In genomic region chr14:24926086-24927048, GRCm38 (mm10) we compare ENCODE assay signal across 15 mouse cellular contexts.
DNase-seq lines count a peak whose midpoint lies in the region; ATAC-seq and TF ChIP-seq lines count a peak whose summit lies in the region.
"Had no signal": no experiment of that assay in that cellular context is flagged by ENCODE, and none has a peak within 500 bp of the region (broad histone marks: within the 10 kb centered on the region; RNA-seq: fewer than 3 reads in every experiment).

No protein-coding gene starts in this region.

- peak; percentile 11 to 38 for DNase-seq in left cerebral cortex, postnatal 10 days (ENCODE audit: extremely low spot score in 1 of 2, low spot score in 2 of 2)
- no peak for DNase-seq in left cerebral cortex, adult 9 months (ENCODE audit: low spot score in 2 of 2)
- peak; percentile 14 for DNase-seq in brain, adult 2 months (ENCODE audit: low read depth, low spot score)
- DNase-seq in limb, embryonic 10.5 days (ENCODE audit: low spot score), result no peak
- no peak for DNase-seq in gastrocnemius, adult 8-10 months (ENCODE audit: low spot score in 2 of 2)
- DNase-seq in left cerebral cortex, adult 2 months (ENCODE audit: extremely low spot score in 1 of 2, low spot score in 2 of 2), result no peak
- DNase-seq: cerebellum, postnatal 36 days; gastrocnemius, postnatal 25 days; lung, postnatal 4 days; right cerebral cortex, postnatal 14 days; thymus, postnatal 4 days had no signal

- H3K9ac ChIP-seq in neural tube, embryonic 14.5 days (replicated peaks; ENCODE audit: low read depth, low read length), result peak overlapping the region; percentile 7; the same call in 1 of the 2 replicates
- H3K9ac ChIP-seq: heart, embryonic 13.5 days; liver, embryonic 15.5 days had no signal

- H3K27ac ChIP-seq in limb, embryonic 10.5 days, result peak overlapping the region; percentile 74
- peak overlapping the region; percentile 40; the same call in 1 of the 2 replicates for H3K27ac ChIP-seq in neural tube, embryonic 14.5 days (ENCODE audit: low read depth, low read length)
- H3K27ac ChIP-seq in left cerebral cortex, adult 2 months, result no peak overlapping the region
- H3K27ac ChIP-seq: heart, embryonic 13.5 days; liver, embryonic 15.5 days had no signal

- no peak for TF ChIP-seq CTCF in left cerebral cortex, adult 2 months (IDR thresholded peaks at IDR 0.05)

- ATAC-seq in neural tube, embryonic 14.5 days (ENCODE audit: low read depth), result no peak
- ATAC-seq: activated CD4-positive, CD25-positive, alpha-beta regulatory T cell, adult 4 months had no signal

- peaks cover 48% of the 10 kb centered on the region for H3K4me1 ChIP-seq in limb, embryonic 10.5 days
- peaks cover 9% of the 10 kb centered on the region; the same call in 1 of the 2 replicates for H3K4me1 ChIP-seq in neural tube, embryonic 14.5 days (ENCODE audit: control insufficient read depth, insufficient read depth, low read length)
- H3K4me1 ChIP-seq: liver, embryonic 15.5 days had no signal

- WGBS in limb, embryonic 10.5 days, result 49% methylated on average over 11 of the region's 11 CpGs
- 31% methylated on average over 11 of the region's 11 CpGs for WGBS in neural tube, embryonic 14.5 days

- intact Hi-C loops in left cerebral cortex, postnatal 10 days (cut with DNase I), result no loop called here
- intact Hi-C loops in left cerebral cortex, adult 2 months (cut with DNase I), result no loop called here

- H3K36me3 ChIP-seq in limb, embryonic 10.5 days, result no peaks in the 10 kb centered on the region
- no peaks in the 10 kb centered on the region for H3K36me3 ChIP-seq in neural tube, embryonic 14.5 days (ENCODE audit: control insufficient read depth, insufficient read depth, low read length)
- H3K36me3 ChIP-seq: heart, embryonic 13.5 days; liver, embryonic 15.5 days had no signal

- H3K27me3 ChIP-seq in limb, embryonic 10.5 days (ENCODE audit: low read depth, poor library complexity, severe bottlenecking), result no peaks in the 10 kb centered on the region
- no peaks in the 10 kb centered on the region for H3K27me3 ChIP-seq in neural tube, embryonic 14.5 days (ENCODE audit: control insufficient read depth, insufficient read depth, low read length)
- H3K27me3 ChIP-seq: heart, embryonic 13.5 days; liver, embryonic 15.5 days had no signal

- no peak overlapping the region for H3K4me3 ChIP-seq in limb, embryonic 10.5 days
- H3K4me3 ChIP-seq in neural tube, embryonic 14.5 days (ENCODE audit: low read depth, low read length), result no peak overlapping the region
- H3K4me3 ChIP-seq in left cerebral cortex, adult 2 months, result no peak overlapping the region
- H3K4me3 ChIP-seq: heart, embryonic 13.5 days; liver, embryonic 15.5 days had no signal

- H3K9me3 ChIP-seq in limb, embryonic 10.5 days (replicated peaks), result no peaks in the 10 kb centered on the region
- no peaks in the 10 kb centered on the region for H3K9me3 ChIP-seq in neural tube, embryonic 14.5 days (ENCODE audit: control insufficient read depth, low read length)
- H3K9me3 ChIP-seq: heart, embryonic 13.5 days; liver, embryonic 15.5 days had no signal

- no peak overlapping the region for H3K4me2 ChIP-seq in neural tube, embryonic 14.5 days (ENCODE audit: low read depth, low read length)
- H3K4me2 ChIP-seq: heart, embryonic 13.5 days; liver, embryonic 15.5 days had no signal

Comparison
In these comparisons a context has a peak if more than half of its experiments do, and no peak if none do; other contexts are left out.
1. DNase-seq: peak in left cerebral cortex, postnatal 10 days (2 of 2) and brain, adult 2 months (single experiment); none in left cerebral cortex, adult 9 months (0 of 2), limb, embryonic 10.5 days (single experiment), gastrocnemius, adult 8-10 months (0 of 2) and left cerebral cortex, adult 2 months (0 of 2).